Mouse (Mus musculus): Measurements from ENCODE around the gene Taf12. TPM values are rescaled to one million over a fixed set of nuclear protein-coding genes. Genes with fewer than 3 reads are reported as not detected.

The Taf12 gene
- total and polyA plus RNA-seq, 3 experiments = 62.6 to 76.4 TPM; not detected in 1

GRCm38 (mm10) chr4:132266835-132267349 lies 7.3 kb upstream of the Taf12 start:
- Histone ChIP-seq H3K4me3 (ENCODE audit: control insufficient read depth in 1 of 2, insufficient read depth in 1 of 2, low read depth in 2 of 2, low read length in 2 of 2) (no peak overlapping the region), H3K9ac (ENCODE audit: control insufficient read depth, low read depth, low read length, poor library complexity, severe bottlenecking) (no peak overlapping the region), H3K9me3 (replicated peaks; ENCODE audit: insufficient read depth, low read length) (no peaks in the 10 kb centered on the region), H3K4me1 (ENCODE audit: control insufficient read depth in 1 of 2, insufficient read depth in 2 of 2, low read length in 2 of 2) (peaks cover 2 to 15% of the 10 kb centered on the region in 2 experiments; a peak in 3 of 4 replicates), H3K79me2 (ENCODE audit: control insufficient read depth, insufficient read depth, low read length, poor library complexity) (peaks cover 5% of the 10 kb centered on the region; the same call in 1 of the 2 replicates), H3K36me3 (ENCODE audit: control insufficient read depth in 1 of 2, insufficient read depth in 2 of 2, low read length in 2 of 2) (peaks cover 0 to 17% of the 10 kb centered on the region in 2 experiments; a peak in 2 of 4 replicates), H3K27me3 (ENCODE audit: control insufficient read depth in 1 of 2, insufficient read depth in 2 of 2, low read length in 2 of 2) (no peaks in the 10 kb centered on the region), H3K27ac (ENCODE audit: control insufficient read depth, low read depth, low read length) (no peak overlapping the region)
- no peak for TF ChIP-seq RCOR1 (IDR thresholded peaks at IDR 0.05; ENCODE audit: low read depth, low read length)
- TF ChIP-seq MYC (IDR thresholded peaks at IDR 0.05; ENCODE audit: low read depth, low read length) = no peak
- no peak for DNase-seq (ENCODE audit: low read depth, low spot score)

- H3K36me3 ChIP-seq (ENCODE audit: control insufficient read depth in 1 of 2, insufficient read depth in 2 of 2, low read length in 2 of 2) = peaks cover 0 to 14% of the 10 kb centered on the region in 2 experiments; a peak in 2 of 4 replicates
- peaks cover 4% of the 10 kb centered on the region for H3K79me2 ChIP-seq (ENCODE audit: control insufficient read depth, insufficient read depth, low read length, poor library complexity)
- no peaks in the 10 kb centered on the region for H3K9me3 ChIP-seq (replicated peaks; ENCODE audit: insufficient read depth, low read length)
- no peaks in the 10 kb centered on the region for H3K27me3 ChIP-seq (ENCODE audit: control insufficient read depth in 1 of 2, insufficient read depth in 2 of 2, low read length in 2 of 2)
- DNase-seq (ENCODE audit: low read depth, low spot score) = peak; percentile 83
- H3K27ac ChIP-seq (ENCODE audit: control insufficient read depth, low read depth, low read length) = peak overlapping the region; percentile 47; the same call in 1 of the 2 replicates
- peaks cover 0 to 9% of the 10 kb centered on the region in 2 experiments; a peak in 1 of 4 replicates for H3K4me1 ChIP-seq (ENCODE audit: control insufficient read depth in 1 of 2, insufficient read depth in 2 of 2, low read length in 2 of 2)
- no peak overlapping the region for H3K4me3 ChIP-seq (ENCODE audit: control insufficient read depth in 1 of 2, insufficient read depth in 1 of 2, low read depth in 2 of 2, low read length in 2 of 2)
- H3K9ac ChIP-seq (ENCODE audit: control insufficient read depth, low read depth, low read length, poor library complexity, severe bottlenecking) = peak overlapping the region; percentile 27
- TF ChIP-seq SIN3A (IDR thresholded peaks at IDR 0.05; ENCODE audit: low read length) (no peak), HCFC1 (IDR thresholded peaks at IDR 0.05; ENCODE audit: low read depth, low read length) (no peak), TBP (IDR thresholded peaks at IDR 0.05; ENCODE audit: low read depth, low read length) (0 out of 2 replicates have a peak, but pooled peaks have one; percentile 13), CTCF (IDR thresholded peaks at IDR 0.05 in 2 of 3, conservative IDR thresholded peaks at IDR 0.05 in 1 of 3; ENCODE audit: control insufficient read depth in 1 of 3, insufficient read depth in 1 of 3, low read depth in 2 of 3, low read length in 3 of 3, poor library complexity in 1 of 3, severe bottlenecking in 1 of 3) (peak in 2 of 3 experiments; percentile 25 to 46; a peak in 3 of 6 replicates)
Measured at GRCm38 (mm10) chr4:132268871-132269739, 5.1 kb upstream of the Taf12 start.

DNA sequence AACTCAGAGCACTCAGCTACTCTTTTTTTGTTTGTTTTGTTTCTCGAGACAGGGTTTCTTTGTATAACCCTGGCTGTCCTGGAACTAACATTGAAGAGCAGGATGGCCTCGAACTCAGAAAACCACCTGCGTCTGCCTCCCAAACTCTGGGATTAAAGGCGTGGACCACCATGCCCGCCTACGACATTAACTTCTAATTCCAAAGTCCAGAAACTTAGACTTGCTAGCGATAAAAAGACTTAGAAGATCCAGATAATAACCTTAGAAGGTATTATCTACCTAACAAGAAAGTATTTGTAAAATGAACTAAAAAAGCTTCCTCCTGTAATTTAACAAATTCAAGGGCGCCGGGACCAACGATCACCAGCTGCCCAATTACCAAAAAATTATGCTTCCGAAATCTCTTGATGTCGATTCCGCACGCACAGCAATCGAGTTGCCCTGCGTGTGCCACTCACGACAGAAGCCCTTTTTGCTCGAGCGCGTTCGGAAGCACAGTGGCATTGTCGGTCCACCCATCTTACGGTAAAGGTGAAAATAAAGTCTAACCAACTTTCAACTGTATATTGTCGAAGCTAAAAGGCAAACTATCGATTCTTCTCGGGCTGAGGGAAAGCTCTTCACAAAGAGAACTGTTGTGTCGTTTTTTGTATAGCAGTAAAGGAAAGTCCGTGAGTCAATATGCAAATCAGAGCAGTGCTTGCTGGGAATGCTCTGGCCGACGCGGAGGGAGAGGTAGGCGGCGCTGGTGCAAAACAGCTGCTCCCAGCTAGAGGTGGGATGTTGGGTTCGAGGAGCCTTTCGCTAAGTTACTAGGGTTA lies 4.2 kb upstream of the Taf12 start:
- peak; percentile 98 for DNase-seq (ENCODE audit: low read depth, low spot score)
- TF ChIP-seq CTCF (IDR thresholded peaks at IDR 0.05 in 2 of 3, conservative IDR thresholded peaks at IDR 0.05 in 1 of 3; ENCODE audit: control insufficient read depth in 1 of 3, insufficient read depth in 1 of 3, low read depth in 2 of 3, low read length in 3 of 3, poor library complexity in 1 of 3, severe bottlenecking in 1 of 3) (peak in 1 of 3 experiments; percentile 54; a peak in 2 of 6 replicates), MYC (IDR thresholded peaks at IDR 0.05; ENCODE audit: low read depth, low read length) (no peak), TCF12 (IDR thresholded peaks at IDR 0.05; ENCODE audit: low read depth, low read length) (no peak), TBP (IDR thresholded peaks at IDR 0.05; ENCODE audit: low read depth, low read length) (peak; percentile 100), ZKSCAN1 (IDR thresholded peaks at IDR 0.05; ENCODE audit: low read depth, low read length) (no peak), GATA1 (IDR thresholded peaks at IDR 0.05; ENCODE audit: low read depth, low read length) (peak; percentile 80), POLR2A (IDR thresholded peaks at IDR 0.05; ENCODE audit: control insufficient read depth in 1 of 2, insufficient read depth in 1 of 2, low read depth in 1 of 2, low read length in 2 of 2, poor library complexity in 1 of 2) (peak; percentile 99), POLR2AphosphoS5 (IDR thresholded peaks at IDR 0.05; ENCODE audit: borderline replicate concordance, low read depth, low read length) (peak; percentile 100)
- Histone ChIP-seq H3K9ac (ENCODE audit: control insufficient read depth, low read depth, low read length, poor library complexity, severe bottlenecking) (peak overlapping the region; percentile 88), H3K27me3 (ENCODE audit: control insufficient read depth in 1 of 2, insufficient read depth in 2 of 2, low read length in 2 of 2) (no peaks in the 10 kb centered on the region), H3K4me3 (ENCODE audit: control insufficient read depth in 1 of 2, insufficient read depth in 1 of 2, low read depth in 2 of 2, low read length in 2 of 2) (peak overlapping the region; percentile 19 to 55; a peak in 3 of 4 replicates), H3K4me1 (ENCODE audit: control insufficient read depth in 1 of 2, insufficient read depth in 2 of 2, low read length in 2 of 2) (peaks cover 0 to 9% of the 10 kb centered on the region in 2 experiments; a peak in 1 of 4 replicates), H3K36me3 (ENCODE audit: control insufficient read depth in 1 of 2, insufficient read depth in 2 of 2, low read length in 2 of 2) (peaks cover 0 to 14% of the 10 kb centered on the region in 2 experiments; a peak in 2 of 4 replicates), H3K27ac (ENCODE audit: control insufficient read depth, low read depth, low read length) (peak overlapping the region; percentile 100), H3K9me3 (replicated peaks; ENCODE audit: insufficient read depth, low read length) (no peaks in the 10 kb centered on the region), H3K79me2 (ENCODE audit: control insufficient read depth, insufficient read depth, low read length, poor library complexity) (peaks cover 10% of the 10 kb centered on the region)

Data from MEL (cell line).